Mouse (Mus musculus) midbrain, embryonic 13.5 days (tissue): ENCODE measurements around the gene Lhx6. TPM values are rescaled to one million over a fixed set of nuclear protein-coding genes. Genes with fewer than 3 reads are reported as not detected.

ENCODE experiments used
- ATAC-seq: fragments of 200-750 bp; cut with Nextera tagmentation; 2 replicates; pipeline ENCODE4 v1.8.0; 2017; ENCODE audit warnings: mild to moderate bottlenecking, moderate TSS enrichment, moderate library complexity
- H3K27ac ChIP-seq: fragments of 300-500 bp; sonication (generic); 2 replicates; pipeline ENCODE4 v1.5.1; 2015; ENCODE audit warnings: inconsistent platforms, mild to moderate bottlenecking, moderate library complexity
- H3K27me3 ChIP-seq: fragments of 300-500 bp; sonication (generic); 2 replicates; pipeline ENCODE4 v1.6.1; 2015; ENCODE audit warnings: mild to moderate bottlenecking, inconsistent platforms
- H3K36me3 ChIP-seq: fragments of 300-500 bp; sonication (generic); 2 replicates; pipeline ENCODE4 v1.6.1; 2015; ENCODE audit warnings: mild to moderate bottlenecking, inconsistent platforms
- H3K4me1 ChIP-seq: fragments of 300-500 bp; sonication (generic); replicated peaks from 2 replicates; pipeline ENCODE4 v1.6.1; 2015; ENCODE audit warnings: inconsistent platforms
- H3K4me2 ChIP-seq: fragments of 300-500 bp; sonication (generic); replicated peaks from 2 replicates; pipeline ENCODE4 v1.6.1; 2015; ENCODE audit warnings: moderate library complexity, mild to moderate bottlenecking, inconsistent platforms
- H3K4me3 ChIP-seq: fragments of 300-500 bp; sonication (generic); replicated peaks from 2 replicates; pipeline ENCODE4 v1.5.1; 2015; ENCODE audit warnings: mild to moderate bottlenecking, inconsistent platforms
- H3K9ac ChIP-seq: fragments of 300-500 bp; sonication (generic); replicated peaks from 2 replicates; pipeline ENCODE4 v1.6.1; 2015; ENCODE audit warnings: mild to moderate bottlenecking, inconsistent platforms
- H3K9me3 ChIP-seq: fragments of 300-500 bp; sonication (generic); 2 replicates; pipeline ENCODE4 v1.6.1; 2016; ENCODE audit warnings: mild to moderate bottlenecking, inconsistent platforms
- WGBS: fragments of 180-500 bp; shearing (Covaris S2); methylation state at CpG from one replicate; pipeline ENCODE4 v1.1.7; 2015; 5-methylcytosine and 5-hydroxymethylcytosine counted together
- polyA plus RNA-seq: library from polyadenylated mRNA; unstranded; fragments of >200 nt; fragmentation: Nextera tagmentation; extraction: Ambion mirVana; gene quantifications from 2 replicates; pipeline ENCODE4 v1.2.1, GENCODE M21; 2015

Lhx6 gene
- polyA plus RNA-seq, 1 experiment from 2014 or later = 3.6 TPM

DNA sequence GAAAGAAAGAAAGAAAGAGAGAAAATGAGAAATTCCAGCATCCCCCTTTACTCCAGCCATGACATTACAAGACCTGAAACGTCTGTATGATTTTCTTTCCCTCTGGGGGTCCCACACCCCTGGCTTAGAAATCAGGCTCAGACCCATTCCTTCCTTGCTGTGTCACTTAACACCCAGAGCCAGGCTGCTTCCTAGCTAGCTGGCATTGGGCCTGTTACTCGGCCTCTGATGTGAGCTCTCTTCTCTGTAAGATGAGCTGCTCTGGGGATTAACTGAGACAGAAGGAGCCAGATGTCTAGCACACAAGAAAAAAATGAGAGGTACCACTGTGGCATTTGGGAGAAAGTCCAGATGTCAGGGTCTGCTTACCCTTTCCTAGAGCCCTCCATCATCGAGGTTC is 49.0 kb downstream of the Lhx6 start:
- no peak overlapping the region for H3K4me3 ChIP-seq
- H3K27me3 ChIP-seq = no peaks in the 10 kb centered on the region
- H3K36me3 ChIP-seq = no peaks in the 10 kb centered on the region
- no peak overlapping the region for H3K9ac ChIP-seq
- no peaks in the 10 kb centered on the region for H3K9me3 ChIP-seq
- H3K4me2 ChIP-seq = no peak overlapping the region
- 56% methylated on average over 3 of the region's 3 CpGs for WGBS
- H3K4me1 ChIP-seq = no peaks in the 10 kb centered on the region
- H3K27ac ChIP-seq = no peak overlapping the region
- no peak for ATAC-seq

GRCm38 (mm10) chr2:36053249-36053648 is 52.0 kb downstream of the Lhx6 start:
- H3K9me3 ChIP-seq = no peaks in the 10 kb centered on the region
- H3K27ac ChIP-seq = no peak overlapping the region
- WGBS = 73% methylated on average over 3 of the region's 3 CpGs
- H3K4me3 ChIP-seq = no peak overlapping the region
- no peak for ATAC-seq
- H3K36me3 ChIP-seq = no peaks in the 10 kb centered on the region
- no peaks in the 10 kb centered on the region; the same call in 1 of the 2 replicates for H3K27me3 ChIP-seq
- H3K4me2 ChIP-seq = no peak overlapping the region
- peaks cover 5% of the 10 kb centered on the region for H3K4me1 ChIP-seq
- no peak overlapping the region for H3K9ac ChIP-seq

DNA sequence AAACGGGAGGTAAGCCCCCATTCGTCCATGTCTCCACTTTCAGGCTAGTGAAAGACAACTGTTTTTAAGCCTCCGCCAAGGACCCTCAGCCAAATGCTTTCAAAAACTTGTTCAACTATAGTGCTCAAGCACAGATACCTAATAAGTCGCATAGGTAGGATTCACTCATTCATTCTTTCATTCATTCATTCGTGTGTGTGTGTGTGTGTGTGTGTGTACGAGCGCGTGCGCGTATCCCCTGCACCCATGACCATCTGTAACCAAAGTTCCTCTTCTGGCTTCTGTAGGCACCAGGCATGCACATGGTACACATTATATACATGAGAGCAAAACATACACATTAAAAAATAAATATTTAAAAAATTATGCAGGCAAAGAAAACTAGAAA is 55.6 kb downstream of the Lhx6 start:
- Histone ChIP-seq H3K4me1 (peaks cover 23% of the 10 kb centered on the region), H3K4me2 (peak overlapping the region; percentile 82), H3K9ac (no peak overlapping the region), H3K9me3 (no peaks in the 10 kb centered on the region), H3K27me3 (no peaks in the 10 kb centered on the region; the same call in 1 of the 2 replicates), H3K36me3 (0 out of 2 replicates have a peak, but pooled peaks cover 4% of the 10 kb centered on the region), H3K27ac (no peak overlapping the region), H3K4me3 (peak overlapping the region; percentile 91)
- ATAC-seq = peak; percentile 76; the same call in 1 of the 2 replicates
- 47% methylated on average over 10 of the region's 10 CpGs for WGBS

DNA sequence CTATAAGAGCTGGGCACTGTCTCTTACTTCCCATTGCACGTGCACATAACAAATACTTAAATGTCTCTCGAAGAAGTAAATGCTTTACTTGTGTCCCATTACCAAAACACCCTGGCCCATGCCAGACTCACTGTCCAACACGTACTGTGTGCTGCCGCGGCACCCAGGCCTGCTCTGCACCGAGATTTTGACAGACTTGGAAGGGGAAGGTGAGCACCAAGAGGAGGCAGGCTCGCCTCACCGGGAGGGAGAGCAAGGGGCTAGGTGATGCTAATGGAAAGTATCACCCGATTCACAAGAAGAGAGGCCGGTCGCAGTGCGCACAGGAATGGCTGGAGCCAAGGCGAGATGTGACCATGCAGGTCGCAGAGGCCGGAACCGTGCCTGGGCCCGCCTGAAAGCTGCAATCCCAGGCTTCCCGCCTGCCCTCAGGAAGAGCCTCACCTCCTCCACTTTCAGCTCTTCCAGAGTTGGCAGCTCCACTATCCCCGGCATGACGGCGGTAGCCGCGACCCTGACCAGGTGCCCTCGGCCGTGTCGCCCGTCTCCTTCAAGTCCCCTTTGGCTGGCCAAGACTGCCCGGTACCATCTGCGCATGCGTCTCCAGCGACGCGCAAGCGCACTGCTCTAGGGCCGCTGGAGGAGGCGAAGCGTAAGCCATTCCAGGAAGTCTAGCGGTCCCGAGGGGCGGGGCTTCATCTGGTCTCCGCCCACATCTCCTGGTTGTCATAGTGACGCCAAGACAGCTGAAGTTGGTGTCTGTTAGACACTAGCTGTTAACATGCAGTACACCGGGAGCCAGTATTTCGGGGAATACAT is 56.3 kb downstream of the Lhx6 start, which contains the start of the genes Ndufa8 and Morn5:
Ndufa8 (minus strand) TSS at position 659 of the 819 bp plus-strand sequence.
Morn5 (plus strand) TSS at position 711 of the 819 bp plus-strand sequence.
- peak; percentile 96 for ATAC-seq
- Histone ChIP-seq H3K4me1 (peaks cover 23% of the 10 kb centered on the region), H3K9me3 (no peaks in the 10 kb centered on the region), H3K9ac (peak within 1 kb of the TSS; percentile 94), H3K4me2 (peak within 1 kb of the TSS; percentile 82), H3K4me3 (peak within 1 kb of the TSS; percentile 91), H3K27me3 (no peaks in the 10 kb centered on the region; the same call in 1 of the 2 replicates), H3K36me3 (0 out of 2 replicates have a peak, but pooled peaks cover 4% of the 10 kb centered on the region), H3K27ac (peak within 1 kb of the TSS; percentile 45; the same call in 1 of the 2 replicates)
- WGBS = under 1% methylated on average over 44 of the region's 44 CpGs

- Histone ChIP-seq H3K9ac (peak overlapping the region; percentile 94), H3K4me2 (peak overlapping the region; percentile 82), H3K4me3 (peak overlapping the region; percentile 91), H3K27ac (no peak overlapping the region), H3K36me3 (peaks cover 12% of the 10 kb centered on the region), H3K4me1 (peaks cover 23% of the 10 kb centered on the region), H3K9me3 (no peaks in the 10 kb centered on the region), H3K27me3 (no peaks in the 10 kb centered on the region; the same call in 1 of the 2 replicates)
- WGBS = 75% methylated on average over 8 of the region's 8 CpGs
- ATAC-seq = no peak
Measured at GRCm38 (mm10) chr2:36048164-36048563, 57.0 kb downstream of the Lhx6 start.

DNA sequence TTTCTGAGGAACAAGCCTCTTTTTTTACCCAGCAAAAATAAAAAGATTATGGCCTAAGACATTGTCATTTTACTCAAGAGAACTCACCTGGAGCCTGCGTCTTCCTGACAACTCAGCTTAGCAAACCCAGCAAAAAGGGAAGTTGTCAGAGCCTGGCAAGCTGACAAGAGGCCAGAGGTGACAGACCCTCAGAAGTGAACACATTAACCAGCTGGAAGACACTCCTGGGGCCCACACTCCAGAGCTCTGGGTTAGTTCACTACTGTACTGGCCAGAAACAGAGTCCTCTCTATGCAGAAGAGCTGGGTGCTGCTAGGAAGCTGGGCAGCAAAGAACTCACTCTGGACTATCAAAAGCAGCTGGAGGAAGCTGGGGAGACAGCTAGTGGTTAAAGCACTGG is 64.3 kb downstream of the Lhx6 start:
- Histone ChIP-seq H3K36me3 (peaks cover 55% of the 10 kb centered on the region), H3K4me1 (no peaks in the 10 kb centered on the region), H3K4me2 (no peak overlapping the region), H3K27ac (no peak overlapping the region), H3K27me3 (no peaks in the 10 kb centered on the region), H3K9me3 (no peaks in the 10 kb centered on the region), H3K9ac (no peak overlapping the region), H3K4me3 (no peak overlapping the region)
- ATAC-seq = no peak
- WGBS = 84% methylated on average over 1 of the region's 1 CpGs

DNA sequence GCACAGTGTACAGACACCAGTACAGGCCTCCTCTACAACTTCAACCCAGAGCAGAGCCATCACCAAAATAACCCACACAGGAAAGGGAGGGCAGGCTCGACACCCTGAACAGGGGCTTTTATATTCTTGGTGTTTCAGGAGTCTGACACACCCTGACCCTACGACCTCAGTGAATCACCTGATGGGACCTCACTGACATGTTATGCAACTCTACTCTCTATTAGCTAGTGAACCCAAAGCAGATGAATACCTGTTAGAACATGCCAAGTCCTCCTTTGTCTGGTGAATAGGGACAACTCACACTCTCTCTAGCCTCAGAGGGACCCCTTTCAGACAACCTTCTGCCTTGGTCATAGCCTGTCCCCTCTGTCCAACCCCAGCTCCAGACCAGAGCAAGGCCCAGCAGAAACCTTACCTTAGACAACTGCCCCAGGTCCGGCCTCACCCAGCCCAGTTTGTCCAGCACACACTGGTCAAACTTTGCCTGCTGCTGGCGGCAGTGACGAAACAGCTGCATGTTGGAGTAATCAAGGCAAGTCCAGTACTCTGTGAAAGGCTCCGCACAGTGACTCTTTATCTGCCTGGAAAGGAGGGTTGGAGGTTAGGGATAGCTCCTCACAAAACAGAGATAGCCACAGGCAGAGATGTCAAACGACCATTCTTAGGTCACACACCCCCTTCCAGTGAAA is 65.8 kb downstream of the Lhx6 start:
- Histone ChIP-seq H3K4me1 (no peaks in the 10 kb centered on the region), H3K9ac (no peak overlapping the region), H3K36me3 (peaks cover 65% of the 10 kb centered on the region), H3K9me3 (no peaks in the 10 kb centered on the region), H3K27me3 (no peaks in the 10 kb centered on the region), H3K4me3 (no peak overlapping the region), H3K4me2 (no peak overlapping the region), H3K27ac (no peak overlapping the region)
- no peak for ATAC-seq
- 85% methylated on average over 7 of the region's 7 CpGs for WGBS

DNA sequence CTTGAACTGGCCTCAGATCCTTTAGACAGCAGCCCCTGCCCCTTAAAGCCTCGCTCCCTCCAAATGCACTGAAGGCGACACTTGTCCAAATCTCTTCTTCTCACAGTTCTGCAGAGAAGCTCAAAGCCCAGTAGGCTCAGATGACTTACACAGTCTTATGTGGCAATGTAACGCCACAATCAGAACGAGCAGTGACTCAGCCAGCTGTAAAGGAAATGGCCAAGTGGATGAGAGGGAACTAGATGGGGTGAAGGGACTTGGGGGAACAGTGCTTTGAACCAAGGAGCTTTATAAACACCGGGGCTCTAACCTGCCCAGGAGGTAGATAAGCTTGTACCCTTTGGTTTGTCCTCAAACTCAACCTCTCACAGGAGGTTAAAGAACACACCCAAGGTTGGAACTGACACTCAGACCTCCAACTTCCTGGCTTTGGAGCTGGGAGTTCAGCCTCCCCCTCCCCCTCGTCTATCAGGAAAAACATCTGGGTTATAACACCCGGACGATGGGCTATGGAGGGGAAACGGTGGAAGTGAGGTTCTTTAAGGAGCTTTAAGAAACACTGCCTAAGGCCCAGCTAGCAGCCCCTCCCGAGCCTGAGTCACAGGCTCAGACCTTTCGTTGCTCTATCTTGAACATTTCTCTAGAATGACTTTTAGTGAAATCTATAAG is 69.7 kb downstream of the Lhx6 start:
- Histone ChIP-seq H3K9me3 (no peaks in the 10 kb centered on the region), H3K36me3 (peaks cover 55% of the 10 kb centered on the region), H3K4me1 (no peaks in the 10 kb centered on the region), H3K4me3 (no peak overlapping the region), H3K27ac (no peak overlapping the region), H3K27me3 (no peaks in the 10 kb centered on the region), H3K4me2 (no peak overlapping the region), H3K9ac (no peak overlapping the region)
- 88% methylated on average over 11 of the region's 11 CpGs for WGBS
- no peak for ATAC-seq

GRCm38 (mm10) chr2:36034898-36035297 is 70.3 kb downstream of the Lhx6 start:
- 91% methylated on average over 7 of the region's 7 CpGs for WGBS
- no peak for ATAC-seq
- Histone ChIP-seq H3K27me3 (no peaks in the 10 kb centered on the region), H3K4me3 (no peak overlapping the region), H3K4me2 (no peak overlapping the region), H3K9me3 (no peaks in the 10 kb centered on the region), H3K36me3 (peaks cover 49% of the 10 kb centered on the region), H3K27ac (no peak overlapping the region), H3K9ac (no peak overlapping the region), H3K4me1 (no peaks in the 10 kb centered on the region)

DNA sequence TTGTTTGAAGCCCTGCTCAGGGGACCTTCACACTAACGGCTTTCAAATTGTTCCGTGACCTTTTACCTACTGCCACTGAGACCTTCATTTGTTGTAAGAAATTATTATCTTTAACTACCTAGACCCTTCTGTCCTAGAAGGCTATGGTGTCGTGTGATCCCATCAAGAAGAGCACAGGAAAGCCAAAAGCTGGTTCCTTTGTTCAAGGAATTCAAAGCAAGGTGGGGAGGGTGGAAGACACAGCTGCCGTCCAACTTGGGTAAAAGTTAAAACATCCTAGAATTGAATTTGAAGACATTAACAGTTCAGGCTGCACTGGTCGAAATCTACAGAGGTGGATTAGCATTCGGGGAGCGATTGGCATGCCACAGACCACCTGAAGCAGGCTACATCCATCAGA is 71.2 kb downstream of the Lhx6 start:
- no peak overlapping the region for H3K9ac ChIP-seq
- H3K27ac ChIP-seq = no peak overlapping the region
- H3K4me2 ChIP-seq = no peak overlapping the region
- 73% methylated on average over 7 of the region's 7 CpGs for WGBS
- H3K27me3 ChIP-seq = no peaks in the 10 kb centered on the region
- peaks cover 1% of the 10 kb centered on the region; the same call in 1 of the 2 replicates for H3K4me1 ChIP-seq
- ATAC-seq = no peak
- H3K4me3 ChIP-seq = no peak overlapping the region
- no peaks in the 10 kb centered on the region for H3K9me3 ChIP-seq
- H3K36me3 ChIP-seq = peaks cover 39% of the 10 kb centered on the region

- Histone ChIP-seq H3K36me3 (peaks cover 30% of the 10 kb centered on the region), H3K4me1 (peaks cover 8% of the 10 kb centered on the region; the same call in 1 of the 2 replicates), H3K27me3 (no peaks in the 10 kb centered on the region), H3K27ac (no peak overlapping the region), H3K4me3 (no peak overlapping the region), H3K9ac (no peak overlapping the region), H3K4me2 (no peak overlapping the region), H3K9me3 (no peaks in the 10 kb centered on the region)
- 84% methylated on average over 7 of the region's 7 CpGs for WGBS
- no peak for ATAC-seq
Measured at GRCm38 (mm10) chr2:36032884-36033283, 72.3 kb downstream of the Lhx6 start.
